Comparison of ENCODE assay signal across 8 mouse cellular contexts in genomic region chr11:31872546-31873261, GRCm38 (mm10). TPM values are rescaled to one million over a fixed set of nuclear protein-coding genes. Genes with fewer than 3 reads are reported as not detected.
DNase-seq lines count a peak whose midpoint lies in the region; ATAC-seq and TF ChIP-seq lines count a peak whose summit lies in the region.

No protein-coding gene starts in this region.

- no peak overlapping the region for H3ac ChIP-seq in myocyte (ENCODE audit: control insufficient read depth, insufficient read length)

- TF ChIP-seq POLR2A in lung, adult 2 months (IDR thresholded peaks at IDR 0.05; ENCODE audit: borderline replicate concordance, extremely low read depth, low read depth, low read length): no peak
- no peak for TF ChIP-seq POLR2A in brain, embryonic 14.5 days (IDR thresholded peaks at IDR 0.05; ENCODE audit: borderline replicate concordance, extremely low read depth, insufficient read depth, insufficient read length, poor library complexity, severe bottlenecking)
- no peak for TF ChIP-seq POLR2A in myocyte (IDR thresholded peaks at IDR 0.05; ENCODE audit: insufficient read length, low read depth)

- H3K27ac ChIP-seq in forebrain, postnatal 0 days (ENCODE audit: low read depth, low read length): peak overlapping the region; percentile 67
- H3K27ac ChIP-seq in intestine, embryonic 14.5 days (ENCODE audit: low read depth): no peak overlapping the region
- no peak overlapping the region for H3K27ac ChIP-seq in limb, embryonic 10.5 days

- H3K4me2 ChIP-seq in forebrain, postnatal 0 days (ENCODE audit: low read depth): peak overlapping the region; percentile 86
- H3K4me2 ChIP-seq in intestine, embryonic 14.5 days (ENCODE audit: low read length): peak overlapping the region; percentile 88
- peak overlapping the region; percentile 68 for H3K4me2 ChIP-seq in myocyte (ENCODE audit: low read depth)

- no peaks in the 10 kb centered on the region for H3K9me3 ChIP-seq in forebrain, postnatal 0 days (ENCODE audit: low read length)
- no peaks in the 10 kb centered on the region for H3K9me3 ChIP-seq in intestine, embryonic 14.5 days (ENCODE audit: control insufficient read depth, low read length)
- H3K9me3 ChIP-seq in limb, embryonic 10.5 days (replicated peaks): no peaks in the 10 kb centered on the region

- H3K4me1 ChIP-seq in lung, adult 2 months (ENCODE audit: control insufficient read depth, insufficient read depth, low read length): peaks cover 3% of the 10 kb centered on the region
- H3K4me1 ChIP-seq in forebrain, postnatal 0 days (ENCODE audit: insufficient read depth): peaks cover 13% of the 10 kb centered on the region; the same call in 1 of the 2 replicates
- peaks cover 7% of the 10 kb centered on the region; the same call in 1 of the 2 replicates for H3K4me1 ChIP-seq in intestine, embryonic 14.5 days (replicated peaks; ENCODE audit: control insufficient read depth, insufficient read depth, low read length)
- peaks cover 20% of the 10 kb centered on the region for H3K4me1 ChIP-seq in limb, embryonic 10.5 days

- H3K79me2 ChIP-seq in myocyte (ENCODE audit: control insufficient read depth, insufficient read depth): peaks cover 46% of the 10 kb centered on the region

- TF ChIP-seq CTCF in lung, adult 2 months (IDR thresholded peaks at IDR 0.05; ENCODE audit: insufficient read depth, low read length): no peak
- no peak for TF ChIP-seq CTCF in brain, embryonic 14.5 days (IDR thresholded peaks at IDR 0.05; ENCODE audit: borderline replicate concordance, extremely low read depth, insufficient read depth, insufficient read length)
- no peak for TF ChIP-seq CTCF in forebrain, postnatal 0 days (IDR thresholded peaks at IDR 0.05; ENCODE audit: low read depth)

- no peaks in the 10 kb centered on the region for H3K36me3 ChIP-seq in forebrain, postnatal 0 days (ENCODE audit: insufficient read depth)
- no peaks in the 10 kb centered on the region for H3K36me3 ChIP-seq in intestine, embryonic 14.5 days (ENCODE audit: control insufficient read depth, insufficient read depth, low read length)
- H3K36me3 ChIP-seq in limb, embryonic 10.5 days: no peaks in the 10 kb centered on the region
- peaks cover under 1% of the 10 kb centered on the region for H3K36me3 ChIP-seq in myocyte (ENCODE audit: control insufficient read depth, insufficient read depth)

- peak overlapping the region; percentile 53 for H3K4me3 ChIP-seq in lung, adult 2 months (replicated peaks; ENCODE audit: extremely low read depth, low read depth, low read length)
- H3K4me3 ChIP-seq in forebrain, postnatal 0 days (ENCODE audit: low read depth, low read length): peak overlapping the region; percentile 97
- peak overlapping the region; percentile 23 for H3K4me3 ChIP-seq in intestine, embryonic 14.5 days (ENCODE audit: low read depth, low read length)
- H3K4me3 ChIP-seq in limb, embryonic 10.5 days: peak overlapping the region; percentile 29
- peak overlapping the region; percentile 87 for H3K4me3 ChIP-seq in myocyte

- DNase-seq in lung, adult 2 months: peak; percentile 40
- DNase-seq in lung, postnatal 36 days: no peak
- DNase-seq in brain, embryonic 14.5 days (ENCODE audit: low read depth): peak; percentile 61
- DNase-seq in forebrain, postnatal 0 days: peak; percentile 37
- no peak for DNase-seq in intestine, embryonic 14.5 days (ENCODE audit: low spot score)
- DNase-seq in limb, embryonic 10.5 days (ENCODE audit: low spot score): no peak
- no peak for DNase-seq in T-cell, adult 2 months (ENCODE audit: low spot score)

- H3K27me3 ChIP-seq in forebrain, postnatal 0 days (ENCODE audit: insufficient read depth, low read length): no peaks in the 10 kb centered on the region
- no peaks in the 10 kb centered on the region for H3K27me3 ChIP-seq in intestine, embryonic 14.5 days (replicated peaks; ENCODE audit: control insufficient read depth, insufficient read depth, low read length)
- no peaks in the 10 kb centered on the region for H3K27me3 ChIP-seq in limb, embryonic 10.5 days (ENCODE audit: low read depth, poor library complexity, severe bottlenecking)
- no peaks in the 10 kb centered on the region for H3K27me3 ChIP-seq in myocyte (ENCODE audit: control insufficient read depth, insufficient read depth, insufficient read length)

- no peak for ATAC-seq in forebrain, postnatal 0 days
- no peak for ATAC-seq in intestine, embryonic 14.5 days (replicated peaks; ENCODE audit: low FRiP score, low TSS enrichment, low read depth)

- 16% methylated on average over 15 of the region's 15 CpGs for WGBS in lung, adult 2 months
- WGBS in forebrain, postnatal 0 days: 48% methylated on average over 15 of the region's 15 CpGs
- WGBS in intestine, embryonic 14.5 days: 54% methylated on average over 15 of the region's 15 CpGs
- 54% methylated on average over 15 of the region's 15 CpGs for WGBS in limb, embryonic 10.5 days

- H3K9ac ChIP-seq in forebrain, postnatal 0 days: peak overlapping the region; percentile 85
- H3K9ac ChIP-seq in intestine, embryonic 14.5 days (ENCODE audit: low read length): 0 out of 2 replicates have a peak overlapping the region, but pooled peaks have one; percentile 12

TF ChIP-seq in myocyte, 11 proteins besides CTCF, POLR2A, EP300 and RAD21:
- no peak for TF ChIP-seq MYOD1 (IDR thresholded peaks at IDR 0.05; ENCODE audit: control insufficient read depth in 1 of 3, insufficient read length in 2 of 3, low read depth in 2 of 3)
- no peak for TF ChIP-seq MYOG (IDR thresholded peaks at IDR 0.05; ENCODE audit: control insufficient read depth in 1 of 3, insufficient read depth in 1 of 3, insufficient read length in 2 of 3, low read depth in 2 of 3)
- TF ChIP-seq TCF12 (IDR thresholded peaks at IDR 0.05; ENCODE audit: insufficient read depth, poor library complexity, severe bottlenecking): no peak
- TF ChIP-seq TCF3 (IDR thresholded peaks at IDR 0.05; ENCODE audit: insufficient read length, low read depth): no peak
- no peak for TF ChIP-seq E2F4 (IDR thresholded peaks at IDR 0.05; ENCODE audit: insufficient read depth)
- TF ChIP-seq MAX (IDR thresholded peaks at IDR 0.05; ENCODE audit: low read depth): no peak
- no peak for TF ChIP-seq SRF (IDR thresholded peaks at IDR 0.05; ENCODE audit: control insufficient read depth, insufficient read length, low read depth)
- TF ChIP-seq CEBPB (IDR thresholded peaks at IDR 0.05; ENCODE audit: insufficient read depth, poor library complexity, severe bottlenecking): no peak
- TF ChIP-seq USF1 (IDR thresholded peaks at IDR 0.05; ENCODE audit: low read depth): no peak

RNA-seq across cellular contexts. Expression of gene Cpeb4, which starts 0.7 kb away (rescaled TPM):
- 13.4 and 17.4 TPM in 2 replicates for polyA plus RNA-seq in lung, adult 2 months (2012; rRNA removed)
- polyA plus RNA-seq in brain, embryonic 14.5 days (2012; rRNA removed): 29.0 and 41.5 TPM in 2 replicates
- 70.4 and 102 TPM in 2 replicates for total RNA-seq in forebrain, postnatal 0 days (2014; rRNA removed)
- 10.0 and 14.2 TPM in 2 replicates for polyA plus RNA-seq in forebrain, postnatal 0 days (2015; fragmentation: Nextera tagmentation; extraction: Ambion mirVana)
- polyA plus RNA-seq in intestine, embryonic 14.5 days (2014; fragmentation: Nextera tagmentation; extraction: Ambion mirVana): 4.3 and 4.7 TPM in 2 replicates
- 1.0 and 1.7 TPM in 2 replicates for polyA plus RNA-seq in limb, embryonic 10.5 days (2016; fragmentation: Nextera tagmentation; extraction: Ambion mirVana)
- 4.2 TPM for polyA plus RNA-seq in myocyte (2012; fragmentation: generic; extraction: Trizol)

Comparison
In these comparisons a context has a peak if more than half of its experiments do, and no peak if none do; other contexts are left out.
1. DNase-seq: peak in lung, adult 2 months (single experiment), brain, embryonic 14.5 days (single experiment) and forebrain, postnatal 0 days (single experiment); none in lung, postnatal 36 days (single experiment), intestine, embryonic 14.5 days (single experiment), limb, embryonic 10.5 days (single experiment) and T-cell, adult 2 months (single experiment).
2. H3K4me3 ChIP-seq: peak in every context shown above with its lines; median percentile 97 in forebrain, postnatal 0 days; 87 in myocyte; 53 in lung, adult 2 months; 29 in limb, embryonic 10.5 days; 23 in intestine, embryonic 14.5 days.
3. Peak in every context shown above with its lines, with median percentiles within 50 percentile points of each other: H3K4me2 ChIP-seq.